In genomic region chr17:56350694-56351093, GRCm38 (mm10) we compare ENCODE assay signal across 9 mouse cellular contexts. TPM values are rescaled to one million over a fixed set of nuclear protein-coding genes. Genes with fewer than 3 reads are reported as not detected.
DNase-seq lines count a peak whose midpoint lies in the region; ATAC-seq and TF ChIP-seq lines count a peak whose summit lies in the region.
"Had no signal": no experiment of that assay in that cellular context is flagged by ENCODE, and none has a peak within 500 bp of the region (broad histone marks: within the 10 kb centered on the region; RNA-seq: fewer than 3 reads in every experiment).

No protein-coding gene starts in this region.

- H3K4me1 ChIP-seq in ES-Bruce4 (ENCODE audit: control insufficient read depth, insufficient read depth, low read length): no peaks in the 10 kb centered on the region
- 0 out of 2 replicates have a peak, but pooled peaks cover 11% of the 10 kb centered on the region for H3K4me1 ChIP-seq in forebrain, embryonic 12.5 days
- no peaks in the 10 kb centered on the region for H3K4me1 ChIP-seq in heart, postnatal 0 days (ENCODE audit: control insufficient read depth, insufficient read depth)
- H3K4me1 ChIP-seq in liver, postnatal 0 days (ENCODE audit: insufficient read depth): peaks cover 4% of the 10 kb centered on the region
- peaks cover 20% of the 10 kb centered on the region for H3K4me1 ChIP-seq in neural tube, embryonic 15.5 days

- 38% methylated on average over 2 of the region's 2 CpGs for WGBS in forebrain, embryonic 12.5 days
- 30% methylated on average over 2 of the region's 2 CpGs for WGBS in heart, postnatal 0 days
- WGBS in liver, postnatal 0 days (ENCODE audit: insufficient replicate concordance): 20% methylated on average over 2 of the region's 2 CpGs
- 33% methylated on average over 2 of the region's 2 CpGs for WGBS in neural tube, embryonic 15.5 days

- no peak for TF ChIP-seq POLR2A in ES-Bruce4 (IDR thresholded peaks at IDR 0.05; ENCODE audit: insufficient read depth, low read length)

- no peaks in the 10 kb centered on the region for H3K9me3 ChIP-seq in ES-Bruce4 (replicated peaks; ENCODE audit: control insufficient read depth, insufficient read depth, low read length, poor library complexity, severe bottlenecking)
- H3K9me3 ChIP-seq in forebrain, embryonic 12.5 days: no peaks in the 10 kb centered on the region
- no peaks in the 10 kb centered on the region for H3K9me3 ChIP-seq in heart, postnatal 0 days (replicated peaks; ENCODE audit: control insufficient read depth, low read length)
- no peaks in the 10 kb centered on the region for H3K9me3 ChIP-seq in liver, postnatal 0 days (ENCODE audit: low read length)
- H3K9me3 ChIP-seq in neural tube, embryonic 15.5 days (replicated peaks): no peaks in the 10 kb centered on the region

- no peak overlapping the region for H3K4me3 ChIP-seq in ES-Bruce4 (ENCODE audit: low read depth, low read length)
- H3K4me3 ChIP-seq in forebrain, embryonic 12.5 days (replicated peaks): no peak overlapping the region
- H3K4me3 ChIP-seq in heart, postnatal 0 days (ENCODE audit: low read depth, low read length): no peak overlapping the region
- no peak overlapping the region for H3K4me3 ChIP-seq in liver, postnatal 0 days (ENCODE audit: low read depth, low read length)
- H3K4me3 ChIP-seq in neural tube, embryonic 15.5 days (replicated peaks): no peak overlapping the region

- no peaks in the 10 kb centered on the region for H3K27me3 ChIP-seq in ES-Bruce4 (ENCODE audit: control insufficient read depth, insufficient read depth, low read length, poor library complexity, severe bottlenecking)
- H3K27me3 ChIP-seq in forebrain, embryonic 12.5 days: no peaks in the 10 kb centered on the region
- no peaks in the 10 kb centered on the region for H3K27me3 ChIP-seq in heart, postnatal 0 days (ENCODE audit: control insufficient read depth, insufficient read depth, low read length)
- no peaks in the 10 kb centered on the region for H3K27me3 ChIP-seq in liver, postnatal 0 days (ENCODE audit: insufficient read depth, low read length)
- H3K27me3 ChIP-seq in neural tube, embryonic 15.5 days (replicated peaks): no peaks in the 10 kb centered on the region

- peak; percentile 54 for TF ChIP-seq CTCF in ES-Bruce4 (IDR thresholded peaks at IDR 0.05; ENCODE audit: low read depth, low read length)
- TF ChIP-seq CTCF in heart, postnatal 0 days (IDR thresholded peaks at IDR 0.05; ENCODE audit: low read depth): peak; percentile 93
- peak; percentile 96 for TF ChIP-seq CTCF in liver, postnatal 0 days (IDR thresholded peaks at IDR 0.05; ENCODE audit: low read depth)

- ATAC-seq in forebrain, embryonic 12.5 days (ENCODE audit: low FRiP score): peak; percentile 70
- peak; percentile 70 for ATAC-seq in heart, postnatal 0 days (ENCODE audit: insufficient read depth, low read depth)
- peak; percentile 69 for ATAC-seq in liver, postnatal 0 days
- ATAC-seq in neural tube, embryonic 15.5 days (ENCODE audit: low FRiP score): peak; percentile 40; the same call in 1 of the 2 replicates

- TF ChIP-seq EP300 in ES-Bruce4 (IDR thresholded peaks at IDR 0.05; ENCODE audit: insufficient read depth, low read depth, low read length): no peak
- TF ChIP-seq EP300 in heart, postnatal 0 days (IDR thresholded peaks at IDR 0.05; ENCODE audit: low read depth): no peak
- no peak for TF ChIP-seq EP300 in liver, postnatal 0 days (IDR thresholded peaks at IDR 0.05; ENCODE audit: low read depth)

- peak; percentile 73 for DNase-seq in c-Kit-positive CD71-positive TER-119-negative erythroid progenitor cells, embryonic 14.5 days (ENCODE audit: low read depth)
- peak; percentile 68 for DNase-seq in heart, postnatal 0 days (ENCODE audit: low spot score)
- peak; percentile 73 to 91 for DNase-seq in kidney, postnatal 25 days
- peak; percentile 86 for DNase-seq in liver, postnatal 0 days
- peak; percentile 46 to 57 for DNase-seq in thymus, adult 18-20 months

- H3K4me2 ChIP-seq in forebrain, embryonic 12.5 days: no peak overlapping the region
- no peak overlapping the region for H3K4me2 ChIP-seq in heart, postnatal 0 days (ENCODE audit: low read depth, low read length)
- H3K4me2 ChIP-seq in liver, postnatal 0 days (ENCODE audit: low read depth, low read length): no peak overlapping the region
- H3K4me2 ChIP-seq in neural tube, embryonic 15.5 days: no peak overlapping the region

- no peak overlapping the region for H3K27ac ChIP-seq in ES-Bruce4 (ENCODE audit: insufficient read depth, low read length)
- H3K27ac ChIP-seq in forebrain, embryonic 12.5 days: no peak overlapping the region
- H3K27ac ChIP-seq in heart, postnatal 0 days (ENCODE audit: low read depth): no peak overlapping the region
- no peak overlapping the region for H3K27ac ChIP-seq in liver, postnatal 0 days (ENCODE audit: low read depth)
- no peak overlapping the region for H3K27ac ChIP-seq in neural tube, embryonic 15.5 days (replicated peaks)

- H3K36me3 ChIP-seq in ES-Bruce4 (ENCODE audit: control insufficient read depth, insufficient read depth, low read length, poor library complexity, severe bottlenecking): no peaks in the 10 kb centered on the region
- H3K36me3 ChIP-seq in forebrain, embryonic 12.5 days (replicated peaks): peaks cover 45% of the 10 kb centered on the region
- peaks cover 36% of the 10 kb centered on the region for H3K36me3 ChIP-seq in heart, postnatal 0 days (replicated peaks; ENCODE audit: control insufficient read depth, insufficient read depth, low read length)
- H3K36me3 ChIP-seq in liver, postnatal 0 days (replicated peaks; ENCODE audit: insufficient read depth, low read length): peaks cover 7% of the 10 kb centered on the region
- H3K36me3 ChIP-seq in neural tube, embryonic 15.5 days: peaks cover 41% of the 10 kb centered on the region

- no peak overlapping the region for H3K9ac ChIP-seq in ES-Bruce4 (ENCODE audit: low read depth, poor library complexity, severe bottlenecking)
- no peak overlapping the region for H3K9ac ChIP-seq in forebrain, embryonic 12.5 days
- H3K9ac ChIP-seq in heart, postnatal 0 days (replicated peaks; ENCODE audit: low read depth, low read length): no peak overlapping the region
- H3K9ac ChIP-seq in liver, postnatal 0 days (replicated peaks): no peak overlapping the region
- no peak overlapping the region for H3K9ac ChIP-seq in neural tube, embryonic 15.5 days (replicated peaks)

RNA-seq across cellular contexts. Expression of gene Kdm4b, which starts 24.8 kb away (rescaled TPM):
- 9.5 and 11.5 TPM in 2 replicates for polyA plus RNA-seq in ES-Bruce4 (2011; ENCODE audit: insufficient read depth, insufficient read length, low read depth, missing spikeins)
- polyA plus RNA-seq in forebrain, embryonic 12.5 days (2016; fragmentation: Nextera tagmentation; extraction: Ambion mirVana): 61.6 and 63.4 TPM in 2 replicates
- 61.8 and 80.4 TPM in 2 replicates for total RNA-seq in heart, postnatal 0 days (2014; rRNA removed; ENCODE audit: low replicate concordance)
- 16.1 and 17.7 TPM in 2 replicates for polyA plus RNA-seq in heart, postnatal 0 days (2015; fragmentation: Nextera tagmentation; extraction: Ambion mirVana)
- 5.0 and 5.8 TPM in 2 replicates for polyA plus RNA-seq in liver, postnatal 0 days (2015; fragmentation: Nextera tagmentation; extraction: Ambion mirVana)
- polyA plus RNA-seq in neural tube, embryonic 15.5 days (2015; fragmentation: Nextera tagmentation; extraction: Ambion mirVana): 59.1 and 65.2 TPM in 2 replicates

RNA-seq across cellular contexts. Expression of gene Uhrf1, which starts 47.6 kb away (rescaled TPM):
- 162 and 174 TPM in 2 replicates for polyA plus RNA-seq in ES-Bruce4 (2011; ENCODE audit: insufficient read depth, insufficient read length, low read depth, missing spikeins)
- 187 and 198 TPM in 2 replicates for polyA plus RNA-seq in forebrain, embryonic 12.5 days (2016; fragmentation: Nextera tagmentation; extraction: Ambion mirVana)
- total RNA-seq in heart, postnatal 0 days (2014; rRNA removed; ENCODE audit: low replicate concordance): 26.8 and 33.8 TPM in 2 replicates
- 13.2 and 14.4 TPM in 2 replicates for polyA plus RNA-seq in heart, postnatal 0 days (2015; fragmentation: Nextera tagmentation; extraction: Ambion mirVana)
- polyA plus RNA-seq in liver, postnatal 0 days (2015; fragmentation: Nextera tagmentation; extraction: Ambion mirVana): 37.8 and 43.5 TPM in 2 replicates
- polyA plus RNA-seq in neural tube, embryonic 15.5 days (2015; fragmentation: Nextera tagmentation; extraction: Ambion mirVana): 13.8 and 59.4 TPM in 2 replicates

RNA-seq across cellular contexts. Expression of gene Arrdc5, which starts 50.6 kb away (rescaled TPM):
- polyA plus RNA-seq in ES-Bruce4 (2011; ENCODE audit: insufficient read depth, insufficient read length, low read depth, missing spikeins): not detected in 2 replicates
- polyA plus RNA-seq in forebrain, embryonic 12.5 days (2016; fragmentation: Nextera tagmentation; extraction: Ambion mirVana): not detected in 2 replicates
- total RNA-seq in heart, postnatal 0 days (2014; rRNA removed; ENCODE audit: low replicate concordance): not detected in 2 replicates
- not detected in 2 replicates for polyA plus RNA-seq in heart, postnatal 0 days (2015; fragmentation: Nextera tagmentation; extraction: Ambion mirVana)
- polyA plus RNA-seq in liver, postnatal 0 days (2015; fragmentation: Nextera tagmentation; extraction: Ambion mirVana): not detected in 2 replicates
- 0.34 TPM in 1 of 2 replicates, not detected in the other for polyA plus RNA-seq in neural tube, embryonic 15.5 days (2015; fragmentation: Nextera tagmentation; extraction: Ambion mirVana)
- total RNA-seq: left cerebral cortex, adult 8-10 months had no signal

RNA-seq across cellular contexts. Expression of gene Plin3, which starts 58.0 kb away (rescaled TPM):
- 57.1 and 60.2 TPM in 2 replicates for polyA plus RNA-seq in ES-Bruce4 (2011; ENCODE audit: insufficient read depth, insufficient read length, low read depth, missing spikeins)
- 28.6 and 28.8 TPM in 2 replicates for polyA plus RNA-seq in forebrain, embryonic 12.5 days (2016; fragmentation: Nextera tagmentation; extraction: Ambion mirVana)
- 76.8 and 78.5 TPM in 2 replicates for total RNA-seq in heart, postnatal 0 days (2014; rRNA removed; ENCODE audit: low replicate concordance)
- polyA plus RNA-seq in heart, postnatal 0 days (2015; fragmentation: Nextera tagmentation; extraction: Ambion mirVana): 70.9 and 73.0 TPM in 2 replicates
- polyA plus RNA-seq in liver, postnatal 0 days (2015; fragmentation: Nextera tagmentation; extraction: Ambion mirVana): 25.8 and 26.8 TPM in 2 replicates
- polyA plus RNA-seq in neural tube, embryonic 15.5 days (2015; fragmentation: Nextera tagmentation; extraction: Ambion mirVana): 13.2 and 28.7 TPM in 2 replicates
